Mouse (Mus musculus): ENCODE measurements at regions not wholly inside any gene's neighbourhood (a gene's known extent, or its start where the extent isn't known, plus 50 kb on each side); places are given as distances from the start of the nearest gene placed in this dataset.

GRCm38 (mm10) chr13:44455193-44455592 lies 274.1 kb upstream of the Jarid2 start:
- TF ChIP-seq CTCF (IDR thresholded peaks at IDR 0.05; ENCODE audit: low read depth) (no peak), EP300 (IDR thresholded peaks at IDR 0.05; ENCODE audit: low read depth) (no peak)

Measured in heart, postnatal 0 days (tissue).